Mouse (Mus musculus): Measurements from ENCODE around the gene Rxfp4. TPM values are rescaled to one million over a fixed set of nuclear protein-coding genes. Genes with fewer than 3 reads are reported as not detected.

Rxfp4 gene
- polyA plus RNA-seq, 1 experiment from 2014 or later: not detected

DNA sequence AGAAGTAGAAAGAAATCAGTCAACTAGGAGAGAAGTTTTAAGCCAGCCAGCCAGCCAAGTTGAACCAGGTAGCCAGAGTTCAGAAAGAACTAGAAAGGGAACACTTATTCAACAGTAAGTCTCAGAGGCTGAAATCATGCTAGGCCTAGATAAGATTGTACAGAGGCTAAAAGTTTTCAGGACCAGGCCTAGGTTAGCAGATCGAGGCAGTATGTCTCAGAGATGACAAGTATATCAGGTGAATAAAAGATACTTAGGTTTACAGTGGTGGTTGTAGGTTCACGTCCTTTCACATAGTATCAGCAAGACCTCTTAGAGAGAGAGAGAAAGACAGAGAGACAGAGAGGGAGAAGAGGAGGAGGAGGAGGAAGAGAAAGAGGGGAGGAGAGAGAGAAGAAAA is 30.9 kb upstream of the Rxfp4 start:
- no peak for ATAC-seq

DNA sequence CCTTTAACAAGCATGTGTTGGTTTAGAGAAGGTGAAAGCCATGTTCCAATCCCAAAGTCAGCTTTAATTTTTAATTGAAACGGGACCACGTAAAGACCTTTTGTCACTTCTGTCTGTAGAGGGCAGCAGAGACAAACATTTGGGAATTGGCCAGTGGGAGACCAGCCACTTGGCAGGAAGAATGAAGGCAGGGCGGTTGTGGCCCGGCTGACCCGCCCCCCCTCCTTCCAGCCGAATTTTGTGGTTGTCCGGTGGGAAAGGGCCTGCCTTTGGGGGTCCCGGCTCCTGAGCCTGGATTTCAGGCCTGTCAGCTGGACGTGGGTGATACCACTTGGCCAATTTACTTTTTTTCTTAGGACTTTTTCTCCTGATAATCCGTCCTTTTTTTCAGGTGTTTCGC is 24.5 kb upstream of the Rxfp4 start:
- WGBS: 12% methylated on average over 11 of the region's 11 CpGs

More for the DNA sequence above, 30.9 kb upstream of the Rxfp4 start:
- Histone ChIP-seq H3K4me1 (peaks cover 23% of the 10 kb centered on the region), H3K36me3 (ENCODE audit: poor library complexity, severe bottlenecking) (peaks cover 12% of the 10 kb centered on the region), H3K4me2 (no peak overlapping the region), H3K27me3 (no peaks in the 10 kb centered on the region), H3K9ac (no peak overlapping the region), H3K4me3 (no peak overlapping the region), H3K9me3 (replicated peaks) (no peaks in the 10 kb centered on the region), H3K27ac (no peak overlapping the region)
- WGBS: 92% methylated on average over 2 of the region's 2 CpGs

GRCm38 (mm10) chr3:88664095-88664494 is 11.2 kb upstream of the Rxfp4 start:
- no peak overlapping the region for H3K9ac ChIP-seq
- no peak overlapping the region for H3K4me3 ChIP-seq
- ATAC-seq: no peak
- H3K36me3 ChIP-seq (ENCODE audit: poor library complexity, severe bottlenecking): no peaks in the 10 kb centered on the region
- no peak overlapping the region for H3K27ac ChIP-seq
- H3K27me3 ChIP-seq: no peaks in the 10 kb centered on the region
- H3K9me3 ChIP-seq (replicated peaks): no peaks in the 10 kb centered on the region
- WGBS: 93% methylated on average over 4 of the region's 4 CpGs
- no peak overlapping the region for H3K4me2 ChIP-seq
- H3K4me1 ChIP-seq: no peaks in the 10 kb centered on the region

More for the DNA sequence above, 24.5 kb upstream of the Rxfp4 start:
- no peak overlapping the region for H3K27ac ChIP-seq
- H3K9me3 ChIP-seq (replicated peaks): no peaks in the 10 kb centered on the region
- no peaks in the 10 kb centered on the region for H3K27me3 ChIP-seq
- H3K4me1 ChIP-seq: peaks cover 5% of the 10 kb centered on the region
- no peaks in the 10 kb centered on the region for H3K36me3 ChIP-seq (ENCODE audit: poor library complexity, severe bottlenecking)
- H3K4me2 ChIP-seq: peak overlapping the region; percentile 57
- peak overlapping the region; percentile 26 for H3K4me3 ChIP-seq
- peak overlapping the region; percentile 56 for H3K9ac ChIP-seq
- ATAC-seq: peak; percentile 53; the same call in 1 of the 2 replicates

- no peak overlapping the region for H3K9ac ChIP-seq
- no peaks in the 10 kb centered on the region for H3K27me3 ChIP-seq
- no peak overlapping the region for H3K4me2 ChIP-seq
- no peak overlapping the region for H3K4me3 ChIP-seq
- H3K9me3 ChIP-seq (replicated peaks): no peaks in the 10 kb centered on the region
- no peak overlapping the region for H3K27ac ChIP-seq
- no peak for ATAC-seq
- 43% methylated on average over 6 of the region's 6 CpGs for WGBS
- no peaks in the 10 kb centered on the region for H3K4me1 ChIP-seq
- H3K36me3 ChIP-seq (ENCODE audit: poor library complexity, severe bottlenecking): no peaks in the 10 kb centered on the region
These were observed 6.9 kb upstream of the Rxfp4 start for GRCm38 (mm10) chr3:88659798-88660197.

- no peaks in the 10 kb centered on the region for H3K4me1 ChIP-seq
- H3K27me3 ChIP-seq: no peaks in the 10 kb centered on the region
- WGBS: 77% methylated on average over 5 of the region's 5 CpGs
- H3K9me3 ChIP-seq (replicated peaks): no peaks in the 10 kb centered on the region
- no peak overlapping the region for H3K4me2 ChIP-seq
- no peak overlapping the region for H3K9ac ChIP-seq
- no peak for ATAC-seq
- H3K4me3 ChIP-seq: no peak overlapping the region
- no peaks in the 10 kb centered on the region for H3K36me3 ChIP-seq (ENCODE audit: poor library complexity, severe bottlenecking)
- H3K27ac ChIP-seq: no peak overlapping the region
These were observed 5.6 kb upstream of the Rxfp4 start for GRCm38 (mm10) chr3:88658441-88659127.

- H3K4me1 ChIP-seq: no peaks in the 10 kb centered on the region
- no peak overlapping the region for H3K27ac ChIP-seq
- WGBS: 85% methylated on average over 8 of the region's 8 CpGs
- no peaks in the 10 kb centered on the region for H3K36me3 ChIP-seq (ENCODE audit: poor library complexity, severe bottlenecking)
- no peak overlapping the region for H3K9ac ChIP-seq
- no peaks in the 10 kb centered on the region for H3K27me3 ChIP-seq
- H3K4me2 ChIP-seq: no peak overlapping the region
- H3K9me3 ChIP-seq (replicated peaks): no peaks in the 10 kb centered on the region
- ATAC-seq: no peak
- no peak overlapping the region for H3K4me3 ChIP-seq
These were observed 2.7 kb upstream of the Rxfp4 start for GRCm38 (mm10) chr3:88655619-88656018.

GRCm38 (mm10) chr3:88654621-88655020 is 1.7 kb upstream of the Rxfp4 start:
- Histone ChIP-seq H3K9ac (no peak overlapping the region), H3K4me3 (no peak overlapping the region), H3K9me3 (replicated peaks) (no peaks in the 10 kb centered on the region), H3K27ac (no peak overlapping the region), H3K4me1 (no peaks in the 10 kb centered on the region), H3K27me3 (no peaks in the 10 kb centered on the region), H3K4me2 (no peak overlapping the region), H3K36me3 (ENCODE audit: poor library complexity, severe bottlenecking) (no peaks in the 10 kb centered on the region)
- 95% methylated on average over 4 of the region's 4 CpGs for WGBS
- ATAC-seq: no peak

DNA sequence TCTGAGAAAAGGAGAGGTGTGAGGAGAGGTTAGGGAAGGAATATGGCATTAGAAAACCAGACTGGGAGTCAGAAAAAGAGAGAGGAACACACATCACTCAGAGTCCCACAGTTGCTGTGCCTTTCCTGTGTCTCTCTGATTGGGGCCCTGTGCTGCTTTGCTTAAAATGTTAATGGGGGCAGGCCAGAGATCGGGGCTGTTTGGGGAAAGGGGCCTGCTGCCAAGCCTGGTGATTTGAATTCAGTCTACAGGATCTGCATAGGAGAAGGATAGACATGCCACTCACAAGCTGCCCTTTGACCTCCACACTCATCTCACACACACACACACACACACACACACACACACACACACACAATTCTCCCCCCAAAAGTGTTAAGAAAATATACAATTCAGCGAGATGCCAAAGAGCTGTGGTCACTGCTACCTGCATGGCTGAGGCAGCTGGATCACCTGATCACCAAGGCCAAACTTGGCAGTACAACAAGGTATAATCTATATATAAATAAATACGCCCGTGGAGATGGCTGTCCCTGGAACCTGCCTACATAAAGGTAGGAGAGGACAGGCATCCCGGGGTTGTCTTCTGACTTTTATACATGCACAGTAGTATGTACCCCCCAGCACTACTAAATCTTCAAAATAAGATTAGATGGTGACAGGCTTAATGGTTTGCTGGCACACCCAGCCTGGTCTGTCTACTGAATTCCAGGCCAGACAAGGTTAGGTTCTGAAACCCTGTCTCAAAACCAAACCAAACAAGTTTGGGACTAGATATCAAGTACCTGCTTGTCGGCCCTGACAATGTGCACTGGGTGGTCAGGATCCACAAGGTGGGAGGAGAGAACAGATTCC is 801 bp upstream of the Rxfp4 start:
- Histone ChIP-seq H3K9ac (no peak overlapping the region), H3K4me3 (no peak overlapping the region), H3K4me1 (no peaks in the 10 kb centered on the region), H3K9me3 (replicated peaks) (no peaks in the 10 kb centered on the region), H3K36me3 (ENCODE audit: poor library complexity, severe bottlenecking) (peaks cover 5% of the 10 kb centered on the region), H3K4me2 (no peak overlapping the region), H3K27me3 (no peaks in the 10 kb centered on the region), H3K27ac (no peak overlapping the region; the same call in 1 of the 2 replicates)
- ATAC-seq: no peak
- 83% methylated on average over 6 of the region's 6 CpGs for WGBS

GRCm38 (mm10) chr3:88651669-88652618 is 998 bp downstream of the Rxfp4 start:
- Histone ChIP-seq H3K27ac (no peak overlapping the region), H3K9ac (no peak overlapping the region), H3K9me3 (replicated peaks) (no peaks in the 10 kb centered on the region), H3K4me3 (no peak overlapping the region), H3K36me3 (ENCODE audit: poor library complexity, severe bottlenecking) (peaks cover 23% of the 10 kb centered on the region), H3K4me2 (no peak overlapping the region), H3K27me3 (no peaks in the 10 kb centered on the region), H3K4me1 (no peaks in the 10 kb centered on the region)
- 81% methylated on average over 18 of the region's 18 CpGs for WGBS
- ATAC-seq: no peak

- Histone ChIP-seq H3K4me2 (no peak overlapping the region), H3K9me3 (replicated peaks) (no peaks in the 10 kb centered on the region), H3K27ac (no peak overlapping the region), H3K4me1 (no peaks in the 10 kb centered on the region), H3K36me3 (ENCODE audit: poor library complexity, severe bottlenecking) (peaks cover 34% of the 10 kb centered on the region), H3K27me3 (no peaks in the 10 kb centered on the region), H3K4me3 (no peak overlapping the region), H3K9ac (no peak overlapping the region)
- WGBS: 81% methylated on average over 13 of the region's 13 CpGs
- ATAC-seq: no peak
These were observed 2.0 kb downstream of the Rxfp4 start for GRCm38 (mm10) chr3:88650713-88651504.

GRCm38 (mm10) chr3:88649967-88650366 is 3.0 kb downstream of the Rxfp4 start:
- WGBS: 95% methylated on average over 13 of the region's 13 CpGs
- no peak overlapping the region for H3K27ac ChIP-seq
- H3K4me2 ChIP-seq: no peak overlapping the region
- no peaks in the 10 kb centered on the region for H3K27me3 ChIP-seq
- H3K9ac ChIP-seq: no peak overlapping the region
- H3K9me3 ChIP-seq (replicated peaks): no peaks in the 10 kb centered on the region
- H3K36me3 ChIP-seq (ENCODE audit: poor library complexity, severe bottlenecking): peaks cover 43% of the 10 kb centered on the region
- H3K4me1 ChIP-seq: no peaks in the 10 kb centered on the region
- no peak overlapping the region for H3K4me3 ChIP-seq
- no peak for ATAC-seq

All from forebrain, embryonic 13.5 days (tissue).